Mouse (Mus musculus) heart, embryonic 11.5 days (tissue): ENCODE results near the gene Soga1. TPM values are rescaled to one million over a fixed set of nuclear protein-coding genes. Genes with fewer than 3 reads are reported as not detected.
A peak's percentile ranks its signal among the peaks of the same experiment; 100 is the strongest.

ENCODE experiments used
- ATAC-seq: fragments of 200-750 bp; cut with Nextera tagmentation; replicated peaks from 2 replicates; pipeline ENCODE4 v1.8.0; 2017; ENCODE audit warnings: moderate library complexity; ENCODE audit not compliant: insufficient number of reproducible peaks, low FRiP score, low TSS enrichment
- H3K27ac ChIP-seq: fragments of 300-500 bp; sonication (generic); 2 replicates; pipeline ENCODE4 v1.5.1; 2014; ENCODE audit warnings: mild to moderate bottlenecking, low read depth, low read length
- H3K27me3 ChIP-seq: fragments of 300-500 bp; sonication (generic); 2 replicates; pipeline ENCODE4 v1.6.1; 2014; ENCODE audit warnings: mild to moderate bottlenecking, low read length, mixed read lengths; ENCODE audit not compliant: control insufficient read depth, insufficient read depth
- H3K36me3 ChIP-seq: fragments of 300-500 bp; sonication (generic); 2 replicates; pipeline ENCODE4 v1.6.1; 2014; ENCODE audit warnings: mild to moderate bottlenecking, low read length, moderate library complexity, mixed read lengths; ENCODE audit not compliant: control insufficient read depth, insufficient read depth
- H3K4me1 ChIP-seq: fragments of 300-500 bp; sonication (generic); 2 replicates; pipeline ENCODE4 v1.6.1; 2014; ENCODE audit warnings: low read length; ENCODE audit not compliant: control insufficient read depth, insufficient read depth
- H3K4me2 ChIP-seq: fragments of 300-500 bp; sonication (generic); 2 replicates; pipeline ENCODE4 v1.6.1; 2014; ENCODE audit warnings: mild to moderate bottlenecking, moderate library complexity
- H3K4me3 ChIP-seq: fragments of 300-500 bp; sonication (generic); 2 replicates; pipeline ENCODE4 v1.5.1; 2014; ENCODE audit warnings: low read depth, low read length
- H3K9ac ChIP-seq: fragments of 300-500 bp; sonication (generic); 2 replicates; pipeline ENCODE4 v1.6.1; 2014; ENCODE audit warnings: mild to moderate bottlenecking, low read depth, low read length, moderate library complexity
- H3K9me3 ChIP-seq: fragments of 300-500 bp; sonication (generic); replicated peaks from 2 replicates; pipeline ENCODE4 v1.6.1; 2016; ENCODE audit warnings: low read length; ENCODE audit not compliant: control insufficient read depth
- WGBS: fragments of 180-500 bp; shearing (Covaris S2); extraction: QIAGEN DNeasy Blood & Tissue Kit; methylation state at CpG from one replicate; pipeline ENCODE4 v1.1.7; 2014; ENCODE audit not compliant: insufficient replicate concordance; 5-methylcytosine and 5-hydroxymethylcytosine counted together
- polyA plus RNA-seq: library from polyadenylated mRNA; unstranded; fragments of >200 nt; fragmentation: Nextera tagmentation; extraction: Ambion mirVana; gene quantifications from 2 replicates; pipeline ENCODE4 v1.2.1, GENCODE M21; 2014

Gene Soga1
- polyA plus RNA-seq, 1 experiment from 2014 or later, result 3.6 TPM

- Histone ChIP-seq H3K9ac (peak overlapping the region; percentile 85), H3K27me3 (no peaks in the 10 kb centered on the region), H3K4me1 (peaks cover 11% of the 10 kb centered on the region), H3K9me3 (no peaks in the 10 kb centered on the region), H3K27ac (peak overlapping the region; percentile 18; the same call in 1 of the 2 replicates), H3K4me2 (peak overlapping the region; percentile 91), H3K4me3 (peak overlapping the region; percentile 85), H3K36me3 (peaks cover 5% of the 10 kb centered on the region; the same call in 1 of the 2 replicates)
- 2% methylated on average over 16 of the region's 16 CpGs for WGBS
- no peak for ATAC-seq
These were observed 88.2 kb downstream of the Soga1 start for GRCm38 (mm10) chr2:156990727-156991431.

GRCm38 (mm10) chr2:156987316-156987715 lies 91.7 kb downstream of the Soga1 start:
- Histone ChIP-seq H3K27me3 (no peaks in the 10 kb centered on the region), H3K4me1 (peaks cover 19% of the 10 kb centered on the region), H3K9me3 (no peaks in the 10 kb centered on the region), H3K36me3 (no peaks in the 10 kb centered on the region), H3K27ac (no peak overlapping the region), H3K9ac (no peak overlapping the region), H3K4me3 (no peak overlapping the region), H3K4me2 (no peak overlapping the region)
- 48% methylated on average over 3 of the region's 3 CpGs for WGBS
- no peak for ATAC-seq

GRCm38 (mm10) chr2:156982864-156983263 lies 96.2 kb downstream of the Soga1 start:
- no peak for ATAC-seq
- Histone ChIP-seq H3K36me3 (no peaks in the 10 kb centered on the region), H3K4me3 (no peak overlapping the region), H3K9ac (no peak overlapping the region), H3K27me3 (no peaks in the 10 kb centered on the region), H3K4me2 (no peak overlapping the region), H3K4me1 (peaks cover 11% of the 10 kb centered on the region; the same call in 1 of the 2 replicates), H3K27ac (0 out of 2 replicates have a peak overlapping the region, but pooled peaks have one; percentile 38), H3K9me3 (no peaks in the 10 kb centered on the region)
- 38% methylated on average over 2 of the region's 2 CpGs for WGBS

DNA sequence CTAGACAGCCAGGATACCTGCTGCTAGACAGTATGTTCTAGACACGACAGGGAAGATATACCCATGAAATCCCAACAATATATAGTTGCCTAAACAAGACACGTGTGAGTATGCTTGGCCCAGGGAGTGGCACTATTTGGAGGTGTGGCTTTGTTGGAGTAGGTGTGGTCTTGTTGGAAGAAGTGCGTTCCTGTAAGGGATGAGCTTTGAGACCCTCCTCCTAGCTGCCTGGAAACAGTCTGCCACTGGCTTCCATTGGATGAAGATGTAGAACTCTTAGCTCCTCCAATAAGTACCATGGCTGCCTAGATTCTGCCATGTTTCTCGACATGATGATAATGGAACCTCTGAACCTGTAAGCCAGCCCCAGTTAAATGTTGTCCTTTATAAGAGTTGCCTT lies 97.8 kb downstream of the Soga1 start:
- Histone ChIP-seq H3K4me3 (no peak overlapping the region), H3K27me3 (no peaks in the 10 kb centered on the region), H3K36me3 (no peaks in the 10 kb centered on the region), H3K4me2 (no peak overlapping the region), H3K4me1 (peaks cover 13% of the 10 kb centered on the region; the same call in 1 of the 2 replicates), H3K9ac (no peak overlapping the region), H3K27ac (no peak overlapping the region), H3K9me3 (no peaks in the 10 kb centered on the region)
- 80% methylated on average over 4 of the region's 4 CpGs for WGBS
- ATAC-seq, result no peak

GRCm38 (mm10) chr2:156980059-156980458 lies 99.0 kb downstream of the Soga1 start:
- H3K4me3 ChIP-seq, result no peak overlapping the region
- no peak overlapping the region for H3K27ac ChIP-seq
- ATAC-seq, result no peak
- H3K9me3 ChIP-seq, result no peaks in the 10 kb centered on the region
- H3K36me3 ChIP-seq, result no peaks in the 10 kb centered on the region
- H3K9ac ChIP-seq, result no peak overlapping the region
- WGBS, result 66% methylated on average over 2 of the region's 2 CpGs
- no peak overlapping the region for H3K4me2 ChIP-seq
- no peaks in the 10 kb centered on the region for H3K27me3 ChIP-seq
- H3K4me1 ChIP-seq, result peaks cover 18% of the 10 kb centered on the region; the same call in 1 of the 2 replicates

DNA sequence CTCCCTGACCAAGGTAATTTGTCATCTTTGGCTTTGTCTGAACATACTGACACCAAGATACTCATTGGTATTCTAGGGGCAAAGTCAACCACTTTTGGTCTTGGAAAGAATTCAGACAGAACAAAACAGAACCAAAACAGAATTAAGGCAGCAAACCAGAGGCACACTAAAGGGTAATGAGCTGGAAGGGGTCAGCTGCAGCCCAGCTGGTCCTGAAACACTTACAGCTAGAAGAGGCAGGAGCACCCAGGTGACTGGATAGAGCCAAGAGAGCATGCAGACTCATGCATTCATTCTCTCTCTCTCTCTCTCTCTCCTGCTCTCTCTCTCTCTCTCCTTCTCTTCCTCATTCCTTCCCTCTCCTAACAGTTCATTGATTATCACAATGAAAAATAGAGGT lies 102.3 kb downstream of the Soga1 start:
- H3K9ac ChIP-seq, result no peak overlapping the region
- peaks cover 22% of the 10 kb centered on the region for H3K4me1 ChIP-seq
- no peaks in the 10 kb centered on the region for H3K36me3 ChIP-seq
- H3K27me3 ChIP-seq, result no peaks in the 10 kb centered on the region
- no peaks in the 10 kb centered on the region for H3K9me3 ChIP-seq
- no peak for ATAC-seq
- no peak overlapping the region for H3K4me2 ChIP-seq
- no peak overlapping the region for H3K4me3 ChIP-seq
- H3K27ac ChIP-seq, result no peak overlapping the region

DNA sequence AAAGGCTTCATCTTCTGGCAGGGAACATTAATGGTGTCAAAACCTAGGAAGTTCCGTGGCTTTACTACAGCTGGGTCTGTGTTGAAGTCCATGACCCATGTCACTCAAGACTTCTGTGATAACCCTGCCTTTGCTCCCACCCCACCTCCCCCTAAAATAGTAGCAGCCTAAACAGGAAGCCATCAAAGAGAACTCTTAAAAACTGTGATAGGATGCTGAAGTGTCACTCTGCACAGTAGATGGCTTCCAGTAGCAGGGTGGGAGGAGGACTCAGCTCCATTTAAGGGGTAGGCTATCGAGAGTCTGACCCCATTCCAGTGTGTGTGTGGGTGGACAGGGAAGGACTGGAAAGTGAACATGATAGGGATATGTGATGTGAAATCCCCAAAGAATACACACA lies 104.1 kb downstream of the Soga1 start:
- Histone ChIP-seq H3K4me1 (peaks cover 26% of the 10 kb centered on the region), H3K36me3 (no peaks in the 10 kb centered on the region), H3K27me3 (no peaks in the 10 kb centered on the region), H3K4me3 (no peak overlapping the region), H3K27ac (peak overlapping the region; percentile 74; the same call in 1 of the 2 replicates), H3K4me2 (peak overlapping the region; percentile 38), H3K9ac (no peak overlapping the region), H3K9me3 (no peaks in the 10 kb centered on the region)
- WGBS, result 18% methylated on average over 2 of the region's 2 CpGs
- 0 out of 2 replicates have a peak, but pooled peaks have one; percentile 52 for ATAC-seq

- Histone ChIP-seq H3K36me3 (no peaks in the 10 kb centered on the region), H3K4me3 (no peak overlapping the region), H3K9ac (no peak overlapping the region), H3K27ac (no peak overlapping the region), H3K4me1 (peaks cover 26% of the 10 kb centered on the region), H3K4me2 (no peak overlapping the region), H3K9me3 (no peaks in the 10 kb centered on the region), H3K27me3 (no peaks in the 10 kb centered on the region)
- no peak for ATAC-seq
- 78% methylated on average over 5 of the region's 5 CpGs for WGBS
These were observed 105.5 kb downstream of the Soga1 start for GRCm38 (mm10) chr2:156973316-156974100.
